Mouse (Mus musculus): ENCODE results near the gene Gm20388.

DNA sequence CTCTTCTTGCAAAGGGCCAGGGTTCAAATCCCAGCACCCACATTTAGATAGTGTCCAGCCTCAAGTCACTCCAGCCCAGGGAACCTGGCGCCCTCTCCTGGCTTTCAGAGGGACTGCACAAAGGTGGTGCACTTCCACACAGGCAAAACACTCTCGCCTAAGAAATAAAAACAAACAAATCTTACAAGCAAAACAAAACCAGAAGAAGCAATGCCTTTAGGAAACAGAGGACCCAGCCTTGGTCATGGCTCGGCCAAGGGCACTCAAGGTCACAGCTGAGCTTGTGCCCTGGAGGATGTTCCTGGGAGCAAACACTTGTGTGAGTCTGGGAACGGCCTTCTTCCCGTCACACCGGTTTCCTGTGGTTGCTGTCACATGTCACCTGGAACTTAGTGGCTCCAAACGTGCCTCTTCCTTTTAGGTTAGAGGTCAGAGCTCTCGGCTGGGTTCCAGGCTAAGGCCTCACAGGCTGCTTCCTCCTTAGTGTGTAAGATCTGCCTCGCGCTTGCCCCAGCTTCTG is 453.0 kb downstream of the Gm20388 start:
- peak; percentile 65 for TF ChIP-seq CTCF (IDR thresholded peaks at IDR 0.05; ENCODE audit: borderline replicate concordance, extremely low read depth, insufficient read depth, insufficient read length)
- no peak for TF ChIP-seq POLR2A (IDR thresholded peaks at IDR 0.05; ENCODE audit: borderline replicate concordance, extremely low read depth, insufficient read depth, insufficient read length, poor library complexity, severe bottlenecking)

Measured in brain, embryonic 14.5 days (tissue).